Comparison of ENCODE assay signal across 31 mouse cellular contexts in genomic region chr2:35646553-35646952, GRCm38 (mm10).
DNase-seq lines count a peak whose midpoint lies in the region; ATAC-seq lines count a peak whose summit lies in the region.
"Had no signal": no experiment of that assay in that cellular context is flagged by ENCODE, and none has a peak within 500 bp of the region (broad histone marks: within the 10 kb centered on the region; RNA-seq: fewer than 3 reads in every experiment).

No protein-coding gene starts in this region.

- no peak for ATAC-seq in cerebellum, adult (ENCODE audit: insufficient number of reproducible peaks, low FRiP score, low TSS enrichment)
- 0 out of 2 replicates have a peak, but pooled peaks have one; percentile 11 for ATAC-seq in liver, embryonic 16.5 days (ENCODE audit: low read depth)
- no peak for ATAC-seq in liver, embryonic 12.5 days
- ATAC-seq: forebrain, embryonic 14.5 days; intestine, embryonic 16.5 days; Patski had no signal

- H3K27me3 ChIP-seq in liver, embryonic 16.5 days (ENCODE audit: control insufficient read depth, insufficient read depth, low read depth, low read length) = no peaks in the 10 kb centered on the region
- no peaks in the 10 kb centered on the region for H3K27me3 ChIP-seq in liver, embryonic 12.5 days (replicated peaks)
- H3K27me3 ChIP-seq: hindbrain, embryonic 13.5 days; limb, embryonic 15.5 days; lung, embryonic 15.5 days; midbrain, embryonic 12.5 days; neural tube, embryonic 12.5 days; Patski had no signal

- WGBS in liver, embryonic 16.5 days (ENCODE audit: insufficient replicate concordance) = 56% methylated on average over 8 of the region's 8 CpGs
- WGBS in liver, embryonic 12.5 days (ENCODE audit: insufficient replicate concordance) = 58% methylated on average over 8 of the region's 8 CpGs

- no peaks in the 10 kb centered on the region for H3K9me3 ChIP-seq in liver, embryonic 16.5 days (replicated peaks; ENCODE audit: control insufficient read depth, low read length)
- H3K9me3 ChIP-seq in liver, embryonic 12.5 days (replicated peaks) = no peaks in the 10 kb centered on the region
- H3K9me3 ChIP-seq: G1E; hindbrain, embryonic 13.5 days; limb, embryonic 10.5 days; limb, embryonic 15.5 days; lung, embryonic 15.5 days; megakaryocyte, embryonic 14.5 days; midbrain, embryonic 12.5 days; neural tube, embryonic 12.5 days had no signal

- no peaks in the 10 kb centered on the region for H3K4me1 ChIP-seq in liver, embryonic 16.5 days (ENCODE audit: control insufficient read depth, low read depth, low read length)
- H3K4me1 ChIP-seq in liver, embryonic 12.5 days = no peaks in the 10 kb centered on the region
- H3K4me1 ChIP-seq: lung, embryonic 15.5 days; neural tube, embryonic 12.5 days had no signal

- no peaks in the 10 kb centered on the region for H3K36me3 ChIP-seq in liver, embryonic 16.5 days (ENCODE audit: control insufficient read depth, insufficient read depth)
- H3K36me3 ChIP-seq in liver, embryonic 12.5 days = no peaks in the 10 kb centered on the region
- H3K36me3 ChIP-seq: G1E; hindbrain, embryonic 13.5 days; midbrain, embryonic 12.5 days had no signal

- peak; percentile 60 for DNase-seq in cerebellum, adult 11-12 months
- DNase-seq in lung, postnatal 10 days = peak; percentile 49
- no peak for DNase-seq in Muller cell, postnatal 12 days (ENCODE audit: inconsistent ontology term)
- DNase-seq in thymus, postnatal 14 days = no peak
- DNase-seq: adrenal gland, postnatal 10 days; gastrocnemius, adult 2 months; gastrocnemius, postnatal 36 days; heart, adult 18-20 months; heart, postnatal 36 days; kidney, adult 8-10 months; layer of hippocampus, adult 9-11 months; right cerebral cortex, adult 18-20 months; spleen, adult 18-20 months; thymus, postnatal 25 days had no signal

- no peak overlapping the region for H3K9ac ChIP-seq in liver, embryonic 16.5 days (ENCODE audit: low read depth, low read length)
- no peak overlapping the region for H3K9ac ChIP-seq in liver, embryonic 12.5 days
- H3K9ac ChIP-seq: hindbrain, embryonic 13.5 days; limb, embryonic 15.5 days; lung, embryonic 15.5 days; midbrain, embryonic 12.5 days; neural tube, embryonic 12.5 days had no signal

- no peak overlapping the region for H3K27ac ChIP-seq in liver, embryonic 16.5 days (ENCODE audit: low read length)
- H3K27ac ChIP-seq in liver, embryonic 12.5 days = no peak overlapping the region
- H3K27ac ChIP-seq: gastrocnemius, adult 2 months; hindbrain, embryonic 13.5 days; kidney, postnatal 0 days; limb, embryonic 10.5 days; limb, embryonic 15.5 days; lung, embryonic 15.5 days; midbrain, embryonic 12.5 days; neural tube, embryonic 12.5 days had no signal

- no peak overlapping the region for H3K4me3 ChIP-seq in liver, embryonic 16.5 days (ENCODE audit: low read depth, low read length)
- no peak overlapping the region for H3K4me3 ChIP-seq in liver, embryonic 12.5 days
- H3K4me3 ChIP-seq: gastrocnemius, adult 2 months; hindbrain, embryonic 13.5 days; limb, embryonic 10.5 days; limb, embryonic 15.5 days; lung, embryonic 15.5 days; megakaryocyte, embryonic 14.5 days; midbrain, embryonic 12.5 days; myocyte; neural tube, embryonic 12.5 days had no signal

- H3K4me2 ChIP-seq in liver, embryonic 16.5 days (ENCODE audit: low read depth, low read length) = no peak overlapping the region
- H3K4me2 ChIP-seq in liver, embryonic 12.5 days = no peak overlapping the region
- H3K4me2 ChIP-seq: heart, embryonic 11.5 days; hindbrain, embryonic 13.5 days; limb, embryonic 15.5 days; lung, embryonic 15.5 days; midbrain, embryonic 12.5 days; neural tube, embryonic 12.5 days had no signal

Comparison
In these comparisons a context has a peak if more than half of its experiments do, and no peak if none do; other contexts are left out.
1. DNase-seq: peak in cerebellum, adult 11-12 months (single experiment) and lung, postnatal 10 days (single experiment); none in Muller cell, postnatal 12 days (single experiment) and thymus, postnatal 14 days (single experiment).